Mouse (Mus musculus) bone marrow macrophage, adult 2 months (primary cell): Measurements from ENCODE around the gene Srgap1.

Experiments used
- CTCF ChIP-seq: IDR thresholded peaks from 2 replicates; pipeline ENCODE4 v1.5.1; 2012; ENCODE audit warnings: low read depth, mild to moderate bottlenecking, low read length, moderate library complexity
- POLR2A ChIP-seq: IDR thresholded peaks from 2 replicates; pipeline ENCODE4 v1.6.1; 2012; ENCODE audit warnings: mild to moderate bottlenecking, low read depth, low read length, borderline replicate concordance

- TF ChIP-seq POLR2A (no peak), CTCF (no peak)
Observed at GRCm38 (mm10) chr10:121829800-121830303, 217.3 kb downstream of the Srgap1 start.
